29 mouse cellular contexts compared by ENCODE assay signal in the genomic region with DNA sequence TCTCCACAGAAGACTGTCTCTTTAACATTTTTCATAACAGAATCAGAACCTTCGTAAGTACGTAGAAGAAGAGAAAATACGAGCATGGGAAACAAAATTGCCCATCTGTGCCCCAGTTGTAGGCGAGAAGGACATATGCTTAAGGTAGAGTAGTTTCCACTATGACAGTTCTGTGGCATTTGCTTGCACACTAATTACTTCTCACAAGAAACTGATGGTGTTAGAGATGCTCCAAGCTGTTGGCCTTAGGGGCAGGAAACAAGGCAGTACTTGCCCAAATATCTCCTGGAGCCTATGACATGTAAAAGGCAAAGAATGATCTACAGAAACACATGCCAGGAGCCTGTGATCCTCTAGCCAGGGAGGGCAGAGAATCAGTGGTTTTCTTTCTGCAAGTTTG.
DNase-seq lines count a peak whose midpoint lies in the region; ATAC-seq and TF ChIP-seq lines count a peak whose summit lies in the region.
"Had no signal": no experiment of that assay in that cellular context is flagged by ENCODE, and none has a peak within 500 bp of the region (broad histone marks: within the 10 kb centered on the region; RNA-seq: fewer than 3 reads in every experiment).

No protein-coding gene starts in this region.

- no peaks in the 10 kb centered on the region for H3K27me3 ChIP-seq in forebrain, embryonic 14.5 days (replicated peaks; ENCODE audit: control insufficient read depth, insufficient read depth, low read length)
- no peaks in the 10 kb centered on the region for H3K27me3 ChIP-seq in forebrain, embryonic 12.5 days
- H3K27me3 ChIP-seq: embryonic facial prominence, embryonic 13.5 days; forebrain, embryonic 15.5 days; heart, embryonic 12.5 days; heart, embryonic 15.5 days had no signal

- no peak overlapping the region for H3K4me2 ChIP-seq in forebrain, embryonic 14.5 days (ENCODE audit: low read length)
- H3K4me2 ChIP-seq in forebrain, embryonic 12.5 days, result no peak overlapping the region
- H3K4me2 ChIP-seq: embryonic facial prominence, embryonic 13.5 days; forebrain, embryonic 15.5 days; heart, embryonic 12.5 days; heart, embryonic 15.5 days; hindbrain, embryonic 14.5 days had no signal

- H3K9ac ChIP-seq in forebrain, embryonic 14.5 days (ENCODE audit: low read length), result no peak overlapping the region
- H3K9ac ChIP-seq in forebrain, embryonic 12.5 days, result no peak overlapping the region
- H3K9ac ChIP-seq: embryonic facial prominence, embryonic 13.5 days; forebrain, embryonic 15.5 days; heart, embryonic 12.5 days; heart, embryonic 15.5 days; hindbrain, embryonic 14.5 days had no signal

- H3K9me3 ChIP-seq in forebrain, embryonic 14.5 days (replicated peaks; ENCODE audit: control insufficient read depth, low read length), result no peaks in the 10 kb centered on the region
- no peaks in the 10 kb centered on the region for H3K9me3 ChIP-seq in forebrain, embryonic 12.5 days
- H3K9me3 ChIP-seq: embryonic facial prominence, embryonic 10.5 days; embryonic facial prominence, embryonic 13.5 days; forebrain, embryonic 15.5 days; heart, embryonic 12.5 days; heart, embryonic 15.5 days; hindbrain, embryonic 10.5 days had no signal

- DNase-seq in forebrain, embryonic 14.5 days (ENCODE audit: low spot score), result peak; percentile 49
- peak; percentile 12 to 19 for DNase-seq in layer of hippocampus, adult 2 months (ENCODE audit: low spot score in 2 of 2)
- DNase-seq in layer of hippocampus, postnatal 10 days (ENCODE audit: low spot score in 2 of 2), result no peak
- DNase-seq in brain, adult 2 months (ENCODE audit: low read depth, low spot score), result peak; percentile 38
- DNase-seq in thymus, postnatal 4 days, result no peak
- DNase-seq: adrenal gland, postnatal 10 days; adrenal gland, postnatal 36 days; cerebellum, adult 11-12 months; cerebellum, adult 8-10 months; cerebellum, postnatal 10 days; cerebellum, postnatal 36 days; embryo, embryonic 11 days; gastrocnemius, postnatal 25 days; heart, adult 18-20 months; heart, postnatal 10 days; heart, postnatal 36 days had no signal

- no peak overlapping the region for H3K27ac ChIP-seq in forebrain, embryonic 14.5 days (ENCODE audit: low read depth, low read length)
- no peak overlapping the region for H3K27ac ChIP-seq in forebrain, embryonic 12.5 days
- H3K27ac ChIP-seq in layer of hippocampus, adult 2 months, result no peak overlapping the region
- H3K27ac ChIP-seq: embryonic facial prominence, embryonic 10.5 days; embryonic facial prominence, embryonic 13.5 days; forebrain, embryonic 15.5 days; heart, embryonic 15.5 days; hindbrain, embryonic 10.5 days; hindbrain, embryonic 14.5 days; hindbrain, postnatal 0 days had no signal

- ATAC-seq in forebrain, embryonic 14.5 days, result no peak
- ATAC-seq in forebrain, embryonic 12.5 days (ENCODE audit: low FRiP score), result no peak
- ATAC-seq: activated CD4-positive, CD25-positive, alpha-beta regulatory T cell, adult 4 months; forebrain, embryonic 15.5 days; hindbrain, postnatal 0 days; inflammation-experienced regulatory T-cells, adult 6 months; intestine, embryonic 16.5 days had no signal

- H3K4me3 ChIP-seq in forebrain, embryonic 14.5 days (ENCODE audit: low read depth, low read length), result no peak overlapping the region
- no peak overlapping the region for H3K4me3 ChIP-seq in forebrain, embryonic 12.5 days (replicated peaks)
- H3K4me3 ChIP-seq in layer of hippocampus, adult 2 months, result no peak overlapping the region
- H3K4me3 ChIP-seq: embryonic facial prominence, embryonic 10.5 days; embryonic facial prominence, embryonic 13.5 days; erythroblast, embryonic 14.5 days; forebrain, embryonic 15.5 days; heart, embryonic 12.5 days; heart, embryonic 15.5 days; hindbrain, embryonic 10.5 days had no signal

- H3K4me1 ChIP-seq in forebrain, embryonic 14.5 days (ENCODE audit: control insufficient read depth, insufficient read depth, low read length), result no peaks in the 10 kb centered on the region
- H3K4me1 ChIP-seq in forebrain, embryonic 12.5 days, result no peaks in the 10 kb centered on the region
- H3K4me1 ChIP-seq: embryonic facial prominence, embryonic 10.5 days; embryonic facial prominence, embryonic 13.5 days; forebrain, embryonic 15.5 days; heart, embryonic 12.5 days; heart, embryonic 15.5 days; hindbrain, embryonic 10.5 days had no signal

- WGBS in forebrain, embryonic 14.5 days, result 83% methylated on average over 4 of the region's 4 CpGs
- 91% methylated on average over 4 of the region's 4 CpGs for WGBS in forebrain, embryonic 12.5 days

- H3K36me3 ChIP-seq in forebrain, embryonic 14.5 days (ENCODE audit: control insufficient read depth, insufficient read depth, low read length), result no peaks in the 10 kb centered on the region
- no peaks in the 10 kb centered on the region for H3K36me3 ChIP-seq in forebrain, embryonic 12.5 days (replicated peaks)
- H3K36me3 ChIP-seq: embryonic facial prominence, embryonic 10.5 days; embryonic facial prominence, embryonic 13.5 days; forebrain, embryonic 15.5 days; heart, embryonic 12.5 days; heart, embryonic 15.5 days; hindbrain, embryonic 10.5 days had no signal

- TF ChIP-seq CTCF in layer of hippocampus, adult 2 months (conservative IDR thresholded peaks at IDR 0.05), result no peak

Comparison
In these comparisons a context has a peak if more than half of its experiments do, and no peak if none do; other contexts are left out.
1. DNase-seq: peak in forebrain, embryonic 14.5 days (single experiment), layer of hippocampus, adult 2 months (2 of 2) and brain, adult 2 months (single experiment); none in layer of hippocampus, postnatal 10 days (0 of 2) and thymus, postnatal 4 days (single experiment).